Comparison of ENCODE assay signal across 1 mouse cellular context in the genomic region with DNA sequence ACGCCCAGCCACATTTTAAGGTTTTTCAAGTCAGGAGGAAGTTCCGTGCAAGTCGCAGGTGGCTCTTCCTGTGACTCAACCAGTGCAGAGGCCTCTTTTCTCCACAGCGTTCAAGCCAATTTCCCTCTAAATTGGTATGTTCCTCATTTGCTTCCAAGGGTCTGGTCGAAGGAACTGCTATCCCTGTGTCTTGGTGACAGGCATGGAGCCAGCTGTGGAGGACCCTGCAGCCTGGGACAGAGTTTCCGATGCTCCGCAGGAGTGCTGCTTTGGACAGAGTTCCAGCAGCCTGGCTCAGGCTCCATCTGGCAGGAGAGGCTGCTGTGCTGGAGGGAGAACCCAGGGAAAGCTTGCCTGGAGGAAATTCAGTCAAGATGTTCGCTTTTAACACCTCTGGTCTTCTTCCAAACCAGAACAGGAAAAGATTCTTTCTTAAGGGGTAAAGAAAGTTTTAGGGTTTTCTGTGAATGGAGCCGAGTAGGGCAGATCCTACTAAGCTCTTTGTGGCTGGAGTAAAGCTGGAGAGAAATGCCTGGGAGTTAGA.
TF ChIP-seq lines count a peak whose summit lies in the region.

No protein-coding gene starts in this region.

TF ChIP-seq in CH12.LX, 34 proteins besides CTCF, POLR2A, EP300 and RAD21 (continued from another document):
- TF ChIP-seq ZC3H11A (IDR thresholded peaks at IDR 0.05; ENCODE audit: low read depth, low read length) = no peak
- no peak for TF ChIP-seq MAZ (IDR thresholded peaks at IDR 0.05; ENCODE audit: low read depth, low read length)
- no peak for TF ChIP-seq TBP (conservative IDR thresholded peaks at IDR 0.05; ENCODE audit: low read depth, low read length)
- TF ChIP-seq GABPA (IDR thresholded peaks at IDR 0.05; ENCODE audit: insufficient replicate concordance, low read depth, low read length) = no peak
- TF ChIP-seq BHLHE40 (IDR thresholded peaks at IDR 0.05; ENCODE audit: low read depth, low read length) = peak; percentile 55
